Mouse (Mus musculus): ENCODE measurements around the gene Phospho2.
"Not testable (repeated sequence)": the region's sequence is repeated elsewhere in the genome, so short reads cannot be mapped to it uniquely, and the experiment has no call there.

Phospho2 gene

DNA sequence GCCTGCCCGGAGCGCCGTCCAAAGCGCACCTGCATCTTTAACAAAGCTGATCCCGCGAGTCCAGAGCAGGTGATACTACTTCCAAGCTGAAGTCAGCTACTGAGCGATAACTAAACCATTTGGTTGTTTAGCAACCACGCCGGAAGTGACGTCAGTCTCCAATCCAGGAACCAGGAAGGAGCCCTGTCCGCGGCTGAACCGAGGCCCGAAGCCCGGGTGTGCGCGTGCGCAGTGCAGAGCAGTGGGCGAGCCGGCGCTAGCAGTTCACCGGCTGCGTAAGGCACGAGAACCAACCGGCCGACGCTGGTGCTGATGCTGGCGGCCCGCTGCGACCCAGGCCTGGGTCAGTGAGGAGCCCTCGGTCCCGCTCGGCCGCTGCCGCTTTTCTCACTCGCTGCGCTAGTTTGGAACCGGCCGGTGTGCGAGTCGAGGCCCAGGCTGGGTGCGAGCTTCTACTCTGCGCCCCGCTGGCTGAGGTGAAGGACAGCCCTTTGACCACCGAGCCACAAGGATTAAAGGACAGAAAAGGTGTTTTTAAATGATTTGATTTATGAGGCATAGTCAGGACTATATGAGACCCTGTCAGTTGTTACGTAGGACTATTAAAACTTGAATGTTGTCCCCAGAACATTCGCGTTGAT is at the start of gene Phospho2, which contains the start of gene Ccdc173:
Gene Phospho2 (plus strand): TSS at position 195 of the 641 bp plus-strand sequence.
Gene Ccdc173 (minus strand): TSS at position 147 of the 641 bp plus-strand sequence.
- DNase-seq (ENCODE audit: low read depth), result peak; percentile 98

DNA sequence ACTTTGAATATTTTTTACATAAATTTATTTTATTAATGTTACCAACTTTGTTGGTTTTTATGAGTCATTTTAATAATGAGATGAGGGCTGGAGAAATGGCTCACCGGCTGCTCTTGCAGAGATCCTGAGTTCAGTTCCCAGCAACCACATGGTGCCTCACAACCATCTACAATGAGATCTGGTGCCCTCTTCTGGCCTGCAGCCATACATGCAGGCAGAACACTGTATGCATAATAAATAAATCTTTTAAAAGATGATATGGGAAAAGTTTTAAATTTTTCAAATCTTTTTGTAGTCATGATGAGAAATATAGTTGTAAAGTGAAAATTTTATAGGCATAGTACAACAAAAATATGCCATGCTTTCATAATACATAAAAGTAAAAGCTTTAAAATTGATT is 44.3 kb upstream of the Phospho2 start:
- DNase-seq (ENCODE audit: low read depth), result no peak

DNA sequence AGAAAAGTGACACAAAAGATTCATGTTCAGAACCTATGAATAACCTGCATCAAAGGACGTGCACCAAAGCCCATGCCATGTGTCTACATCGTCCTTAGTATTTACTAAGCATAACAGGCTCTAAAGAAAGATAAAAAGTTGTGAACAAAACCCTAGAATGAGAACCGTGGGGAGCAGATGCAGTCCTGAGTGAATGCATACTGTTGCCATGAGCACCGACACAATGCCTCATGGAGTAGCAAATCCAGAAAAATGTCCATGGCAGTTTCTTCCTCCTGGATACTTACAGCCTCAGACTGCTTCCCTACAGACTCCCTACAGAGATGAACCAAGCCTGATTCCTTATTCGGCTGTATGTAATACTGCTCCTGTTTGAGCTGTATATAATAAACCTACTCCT is 28.4 kb upstream of the Phospho2 start:
- DNase-seq (ENCODE audit: low read depth), result no peak

DNA sequence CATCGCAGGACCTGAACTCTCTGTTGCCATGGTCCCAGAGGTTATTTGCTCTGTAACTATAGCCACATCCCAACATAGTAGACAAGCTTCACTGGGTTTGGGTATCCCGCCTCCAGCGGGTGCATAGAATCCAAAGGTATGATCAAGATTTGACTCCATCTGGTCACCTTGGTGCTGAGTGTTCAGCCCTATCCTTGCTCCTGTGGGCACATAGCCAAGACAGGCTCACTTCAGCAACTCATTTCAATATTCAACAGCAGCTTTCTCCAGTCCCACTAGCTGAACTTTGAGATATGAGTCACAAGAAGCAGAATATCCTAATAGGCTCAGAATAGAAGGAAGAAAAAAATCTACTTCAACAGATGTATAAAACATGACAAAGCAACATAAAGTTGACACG is 26.1 kb upstream of the Phospho2 start:
- DNase-seq (ENCODE audit: low read depth), result no peak

DNA sequence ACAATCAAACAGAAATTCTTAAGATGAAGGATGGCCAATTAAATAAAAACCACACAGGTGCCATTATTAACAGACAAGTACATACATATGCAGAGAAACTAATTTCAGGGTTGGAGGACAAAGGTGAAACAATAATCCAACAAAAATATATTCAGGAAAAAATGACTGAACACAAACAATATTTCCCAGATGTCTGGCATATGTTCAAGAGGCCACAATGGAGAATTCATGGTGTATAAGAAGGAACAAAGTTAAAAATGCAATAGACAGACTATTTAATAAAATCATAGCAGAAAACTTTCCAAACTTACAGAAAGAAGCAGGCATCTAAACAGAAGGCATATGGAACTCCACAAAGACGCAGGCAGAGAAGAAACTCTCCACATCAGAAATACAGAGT is 24.7 kb upstream of the Phospho2 start:
- no peak for DNase-seq (ENCODE audit: low read depth)

DNA sequence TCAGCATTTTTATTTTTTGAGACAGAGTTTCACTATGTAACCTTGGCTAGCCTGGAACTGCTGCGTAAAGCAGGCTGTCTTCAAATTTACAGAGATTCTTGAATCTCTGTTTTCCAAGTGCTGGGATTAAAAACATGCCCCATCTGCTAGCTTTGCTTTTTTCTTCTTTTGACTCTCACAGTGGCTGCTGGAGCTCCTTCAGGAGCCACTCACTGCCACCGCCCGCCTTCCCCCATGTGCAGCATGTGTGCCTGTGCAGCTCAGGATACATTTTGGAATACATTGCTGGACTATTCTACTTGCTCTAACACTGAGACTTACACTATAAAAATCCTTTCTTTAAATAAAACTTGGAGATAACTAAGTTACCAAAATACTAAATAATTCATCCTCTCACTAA is 16.1 kb upstream of the Phospho2 start:
- DNase-seq (ENCODE audit: low read depth), result no peak

DNA sequence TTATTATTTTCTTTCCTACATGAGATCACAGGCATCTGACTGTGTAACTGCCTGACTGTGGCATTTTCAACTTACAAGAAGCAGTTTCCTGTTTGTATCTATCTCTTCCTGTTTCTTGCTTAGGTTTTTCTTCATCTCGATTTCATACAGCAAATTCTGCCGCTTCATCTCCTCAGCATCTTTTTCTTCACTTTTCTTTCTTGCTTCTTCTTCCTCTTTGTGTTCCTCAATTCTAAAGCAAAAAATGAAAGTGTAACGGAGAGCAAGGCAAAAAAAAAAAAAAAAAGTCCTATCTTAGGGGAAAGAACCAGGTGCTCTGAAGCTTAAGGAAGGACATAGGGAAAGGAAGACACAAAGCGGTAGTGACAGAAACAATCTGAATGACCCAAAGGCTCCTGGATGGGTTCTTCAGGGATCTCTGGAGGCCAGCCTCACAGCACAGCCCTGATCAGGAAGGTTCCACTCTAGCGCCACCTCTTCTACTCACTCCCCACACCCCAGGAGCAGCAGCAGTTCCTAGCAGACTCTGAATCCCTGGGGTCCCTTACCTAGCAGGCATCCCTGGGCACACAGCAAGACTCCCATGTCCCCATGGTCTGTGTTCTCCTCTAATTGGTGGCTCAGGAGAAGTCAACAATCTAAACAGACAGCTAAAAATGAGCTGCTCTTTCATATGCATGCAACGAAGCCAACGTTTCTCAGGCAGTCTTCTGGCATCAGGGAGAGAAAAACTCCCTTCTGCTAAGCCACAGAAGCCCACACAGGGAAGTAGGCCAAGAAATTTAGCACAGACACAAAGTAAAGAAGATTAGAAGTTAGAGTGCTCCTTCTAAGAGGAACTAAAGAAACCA is 11.2 kb upstream of the Phospho2 start:
- DNase-seq (ENCODE audit: low read depth), result peak; percentile 58

DNA sequence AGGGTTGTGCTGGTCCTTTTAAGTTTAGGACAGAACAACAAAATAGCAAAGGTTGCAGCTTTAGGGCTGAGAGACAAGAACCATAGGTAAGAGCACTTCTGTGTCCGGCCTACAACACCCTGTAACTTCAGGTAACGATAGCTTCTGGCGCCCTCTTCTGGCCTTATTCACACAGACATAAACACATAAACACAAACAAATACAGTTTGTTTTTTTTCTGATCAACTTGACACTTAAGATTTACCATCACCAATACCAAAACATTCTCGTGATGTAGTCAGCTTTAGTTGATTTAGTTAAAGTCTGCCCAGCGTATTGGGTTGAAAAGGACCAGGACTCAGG is 10.6 kb upstream of the Phospho2 start:
- peak; percentile 80 for DNase-seq (ENCODE audit: low read depth)

DNA sequence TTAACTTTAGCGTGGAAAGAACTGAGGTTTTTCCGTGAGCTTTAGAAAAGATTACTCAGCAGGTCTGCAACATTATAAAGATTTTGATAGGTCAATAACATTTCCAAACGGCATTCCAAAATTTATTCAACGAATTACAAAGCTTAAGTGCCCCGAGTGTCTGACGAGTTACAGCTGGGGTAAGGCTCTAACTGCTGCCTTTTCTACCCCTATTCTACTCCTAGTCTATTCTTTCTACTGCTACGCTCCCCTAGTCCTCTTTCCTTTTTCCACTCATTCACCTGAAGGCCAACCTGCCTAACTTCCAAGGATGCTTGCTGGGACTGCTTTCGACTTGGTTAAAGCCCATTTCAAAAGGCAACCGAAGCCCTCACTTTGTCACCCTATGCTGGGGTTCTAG is 449 bp upstream of the Phospho2 start:
- no peak for DNase-seq (ENCODE audit: low read depth)

DNA sequence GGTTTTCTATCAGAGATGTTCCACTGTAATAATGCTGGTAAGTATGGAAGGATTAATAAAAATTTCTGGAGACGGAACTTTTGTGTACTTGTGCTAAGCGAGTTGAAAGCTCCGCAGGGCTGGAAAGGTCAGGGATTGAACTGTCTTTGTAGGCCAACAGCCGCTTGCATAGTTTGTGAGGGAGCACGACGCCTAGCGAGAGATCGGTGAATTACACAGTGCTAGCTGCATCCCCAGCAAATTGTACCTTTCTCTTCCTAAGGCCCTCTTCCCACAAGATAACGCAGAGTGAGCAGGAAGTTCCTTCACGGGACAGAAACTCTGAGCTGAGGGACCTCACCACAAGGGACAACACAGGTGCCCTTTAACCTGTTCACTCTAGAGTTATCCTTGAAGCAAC is 862 bp downstream of the Phospho2 start:
- DNase-seq (ENCODE audit: low read depth), result peak; percentile 91

DNA sequence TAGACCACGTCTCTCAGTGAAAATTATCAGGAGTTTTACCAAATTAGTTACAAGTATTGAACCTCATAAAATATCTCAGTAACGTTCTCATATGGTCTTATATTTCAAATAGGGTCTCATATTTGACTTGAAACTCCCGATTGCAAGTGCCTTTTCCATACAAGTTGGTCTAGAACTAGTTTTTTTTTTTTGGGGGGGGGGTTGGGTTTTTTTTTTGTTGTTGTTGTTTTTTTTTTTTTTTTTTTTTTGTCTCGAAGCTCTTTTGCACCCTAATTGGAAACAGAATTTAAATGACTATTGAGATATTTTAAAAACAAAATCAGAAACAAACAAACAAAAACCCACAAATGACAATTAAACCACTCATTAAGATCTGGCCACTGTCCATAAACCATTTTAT is 1.3 kb downstream of the Phospho2 start:
- no peak for DNase-seq (ENCODE audit: low read depth)

DNA sequence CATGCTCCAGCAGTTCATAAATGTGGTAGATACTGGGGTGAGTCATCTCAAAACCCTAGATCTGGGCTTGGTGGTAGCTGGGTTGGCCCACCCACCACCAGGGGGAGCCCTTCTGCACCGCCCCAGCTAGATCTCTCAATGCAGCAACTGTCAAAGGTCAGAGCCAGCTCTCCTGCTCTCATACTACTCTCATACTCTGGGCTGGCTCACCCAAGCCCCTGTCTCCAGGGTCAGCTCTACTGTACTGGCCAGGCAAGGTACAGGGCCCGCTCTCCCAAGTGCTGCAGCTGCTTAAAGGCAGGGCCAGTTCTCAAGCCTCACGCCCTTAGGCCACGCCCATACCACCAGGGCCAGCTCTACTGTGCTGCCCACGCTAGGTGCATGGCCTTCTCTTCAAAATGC is 13.5 kb downstream of the Phospho2 start:
- DNase-seq (ENCODE audit: low read depth), result peak; percentile 91

DNA sequence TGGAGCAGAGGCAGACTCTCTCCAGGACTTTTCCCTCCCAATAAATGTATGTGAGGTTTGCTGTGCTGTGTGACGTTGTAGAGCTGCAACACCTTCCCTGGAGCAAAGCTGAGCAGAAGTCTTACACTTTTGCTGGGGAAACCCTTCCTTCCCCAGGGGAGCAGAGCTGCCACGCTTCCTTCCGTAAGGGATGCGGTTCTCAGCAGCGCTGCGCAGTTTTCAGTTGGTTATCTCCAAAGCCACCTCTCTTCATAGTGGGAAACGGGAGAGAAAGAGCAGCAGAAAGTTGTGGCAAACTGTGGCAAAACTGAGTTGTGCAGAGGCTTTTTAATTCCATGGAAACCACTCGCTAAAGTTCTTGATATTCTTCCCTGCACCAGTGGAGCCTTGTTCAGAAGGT is 14.3 kb downstream of the Phospho2 start:
- DNase-seq (ENCODE audit: low read depth), result no peak

DNA sequence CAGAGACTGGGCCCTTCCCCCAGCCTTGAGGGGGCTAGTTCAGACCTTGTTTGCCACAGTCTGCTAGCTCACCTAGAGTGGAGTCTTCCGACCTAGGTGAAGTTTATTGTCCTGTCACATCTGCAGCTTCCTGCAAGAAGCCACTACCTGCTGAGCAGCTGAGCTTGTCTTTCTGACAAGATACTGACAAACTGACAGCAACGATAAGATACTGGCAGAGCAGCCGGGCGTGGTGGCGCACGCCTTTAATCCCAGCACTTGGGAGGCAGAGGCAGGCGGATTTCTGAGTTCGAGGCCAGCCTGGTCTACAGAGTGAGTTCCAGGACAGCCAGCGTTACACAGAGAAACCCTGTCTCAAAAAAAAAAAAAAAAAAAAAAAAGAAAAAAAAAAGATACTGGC is 15.2 kb downstream of the Phospho2 start:
- DNase-seq (ENCODE audit: low read depth), result not testable (repeated sequence)

DNA sequence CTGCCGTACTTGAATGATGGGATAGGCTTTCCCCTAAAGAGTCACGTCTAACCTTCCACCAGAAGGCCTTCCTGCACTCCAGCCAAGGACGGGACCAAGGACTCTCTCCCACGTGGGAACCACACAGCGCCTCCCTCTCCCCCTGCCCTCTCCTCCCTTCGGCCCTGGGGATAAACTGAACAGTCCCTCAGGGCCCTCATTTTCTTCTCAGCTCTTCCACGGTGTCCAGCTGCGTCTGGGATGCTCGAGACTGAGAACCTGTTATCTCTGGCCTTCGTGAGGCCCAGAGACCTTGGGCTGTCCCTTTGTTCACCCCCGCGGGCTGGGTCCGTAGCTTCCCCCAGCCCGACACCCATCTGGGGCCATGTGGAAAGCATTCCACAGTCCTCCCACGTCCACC is 20.7 kb downstream of the Phospho2 start:
- no peak for DNase-seq (ENCODE audit: low read depth)

DNA sequence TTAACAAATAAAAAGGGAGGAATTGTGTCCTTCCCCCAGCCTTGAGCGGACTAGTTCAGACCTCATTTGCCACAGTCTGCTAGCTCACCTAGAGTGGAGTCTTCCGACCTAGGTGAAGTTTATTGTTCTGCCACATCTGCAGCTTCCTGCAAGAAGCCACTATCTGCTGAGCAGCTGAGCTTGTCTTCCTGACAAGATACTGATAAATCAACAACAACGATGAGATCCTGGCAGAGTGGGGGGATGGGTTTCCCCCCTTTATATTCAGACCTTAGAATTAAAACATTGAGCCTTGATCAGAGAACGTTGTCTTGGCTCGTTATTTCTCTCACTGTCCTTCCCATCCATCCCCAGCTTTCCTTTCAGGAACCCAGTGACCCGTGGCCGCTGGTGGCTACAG is 21.9 kb downstream of the Phospho2 start:
- not testable (repeated sequence) for DNase-seq (ENCODE audit: low read depth)

DNA sequence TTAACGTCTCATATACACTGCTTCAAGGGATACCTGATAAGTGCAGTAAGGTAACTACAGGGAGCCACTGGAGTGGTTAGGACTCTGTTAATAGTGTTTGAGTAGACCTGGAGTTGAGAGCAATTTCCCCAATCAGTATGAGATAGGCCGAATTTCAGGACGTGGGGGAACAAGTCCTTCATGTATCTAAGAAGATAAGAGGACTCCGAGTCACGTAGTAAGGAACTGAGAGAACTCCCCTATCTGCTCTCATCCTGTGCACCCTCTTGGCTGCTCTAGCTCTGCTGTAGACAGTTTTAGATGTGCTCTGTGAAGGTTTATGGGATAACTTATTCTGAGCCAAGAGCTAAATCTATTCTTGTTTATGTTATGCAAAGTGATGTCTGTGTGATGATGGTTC is 27.2 kb downstream of the Phospho2 start:
- no peak for DNase-seq (ENCODE audit: low read depth)

DNA sequence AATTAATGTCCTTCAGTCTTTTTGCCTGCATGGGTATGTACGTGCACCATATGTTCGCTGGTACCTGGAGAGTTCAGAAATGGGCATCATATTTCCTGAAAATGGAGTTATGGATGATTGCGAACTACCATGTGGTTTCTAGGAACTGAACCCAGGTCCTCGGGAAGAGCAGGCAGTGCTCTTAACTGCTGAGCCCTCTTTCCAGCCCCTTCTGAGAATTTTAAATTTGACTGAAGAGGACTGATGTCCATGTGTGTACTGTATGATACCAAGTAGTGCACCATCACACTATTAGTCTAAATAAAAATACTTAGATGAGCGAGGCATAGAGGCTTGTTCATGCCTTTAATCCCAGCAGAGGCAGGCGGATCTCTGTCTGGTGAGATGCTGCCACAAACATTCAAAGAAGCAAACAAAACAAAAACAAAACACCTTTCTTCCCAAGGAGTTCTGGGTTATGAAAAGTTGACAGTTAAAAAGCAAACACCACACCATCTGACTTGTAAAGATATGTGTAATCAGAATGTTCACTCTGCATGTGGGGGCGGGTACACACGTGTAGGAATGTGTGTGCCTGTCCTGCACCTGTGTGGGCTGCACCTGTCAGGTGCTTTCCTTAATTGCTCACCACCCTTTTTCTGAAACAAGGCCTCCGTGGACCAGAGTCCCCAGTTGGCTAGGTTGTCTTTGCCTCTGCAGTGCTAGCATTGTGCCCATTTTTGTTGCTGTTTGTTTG is 29.1 kb downstream of the Phospho2 start:
- no peak for DNase-seq (ENCODE audit: low read depth)

DNA sequence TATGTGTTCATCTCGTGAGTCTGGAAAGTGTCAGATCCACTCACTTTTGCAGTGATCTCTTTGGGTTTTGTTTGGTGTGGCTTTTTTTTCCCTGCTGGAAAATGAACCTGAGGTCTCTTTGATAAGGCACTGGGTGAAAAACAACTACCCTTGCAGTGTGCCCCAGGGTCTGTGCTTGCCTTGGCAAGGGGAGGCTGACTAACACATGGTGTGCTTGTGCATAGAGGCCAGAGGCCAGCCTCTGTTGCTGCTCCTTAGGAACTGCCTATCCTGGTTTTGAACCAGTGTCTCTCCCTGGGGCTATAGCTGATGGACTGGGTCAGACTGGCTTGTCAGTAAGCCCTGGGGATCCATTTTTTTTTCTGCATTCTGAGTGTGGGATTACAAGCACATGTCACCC is 30.8 kb downstream of the Phospho2 start:
- DNase-seq (ENCODE audit: low read depth), result no peak

DNA sequence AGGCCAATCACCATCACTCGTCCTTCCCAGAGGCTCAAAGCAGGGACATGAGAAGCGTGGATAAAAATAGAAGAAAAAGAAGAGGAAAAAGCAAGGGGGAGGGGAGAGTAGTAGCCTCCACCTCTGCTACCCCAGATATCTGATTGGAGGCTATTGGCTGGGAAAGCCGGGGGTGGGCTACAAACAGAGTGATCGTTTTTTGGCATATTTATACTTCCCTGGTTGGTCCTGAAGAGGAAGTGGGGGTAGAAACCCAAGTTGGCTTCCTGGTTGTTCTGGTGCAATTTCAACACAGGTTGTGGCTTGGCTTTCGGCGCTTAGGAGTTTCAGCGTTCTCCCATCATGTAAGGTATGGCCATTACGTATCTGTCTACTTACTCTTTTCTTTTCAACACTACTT is 32.3 kb downstream of the Phospho2 start, which contains the start of gene Klhl23:
Gene Klhl23 (plus strand): TSS at position 234 of the 400 bp plus-strand sequence.
- peak; percentile 84 for DNase-seq (ENCODE audit: low read depth)

DNA sequence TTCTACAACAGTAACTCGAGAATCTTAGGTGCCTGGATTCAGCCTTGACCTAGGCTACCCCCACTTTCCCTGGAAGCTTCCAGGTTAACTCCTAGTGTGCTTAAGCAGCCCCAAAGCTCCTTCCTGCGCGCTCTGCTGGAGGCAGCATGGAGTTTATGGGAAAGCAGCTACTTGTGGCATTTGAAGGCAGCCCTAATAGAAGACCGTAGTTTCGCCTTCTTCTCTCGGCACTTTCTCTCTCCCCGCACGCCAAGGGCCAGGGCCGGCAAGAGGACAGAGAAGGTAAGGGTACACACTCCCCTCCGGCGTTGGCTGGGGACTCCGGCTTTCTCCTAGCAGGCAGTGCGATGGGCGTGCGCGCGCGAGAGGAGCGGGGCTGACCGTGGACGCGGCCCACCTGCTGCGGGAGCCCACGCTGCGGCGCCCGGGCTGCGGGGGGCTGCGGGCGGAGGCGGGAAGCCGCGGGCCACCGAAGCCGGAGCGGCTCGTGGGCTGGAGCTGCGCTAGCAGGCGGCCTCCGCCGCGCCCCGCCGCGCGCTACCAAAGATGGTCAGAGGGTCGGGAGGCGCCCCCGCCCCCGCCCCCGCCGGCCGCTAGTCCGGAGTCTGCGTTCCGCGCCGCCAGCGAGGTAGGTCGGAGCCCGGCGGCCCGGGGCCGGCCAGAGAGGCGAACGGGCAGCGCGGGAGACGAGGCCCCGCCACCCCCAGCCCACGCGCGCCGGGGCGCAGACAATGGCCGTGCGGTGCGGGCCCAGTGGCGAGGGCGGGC is 33.1 kb downstream of the Phospho2 start:
- DNase-seq (ENCODE audit: low read depth), result peak; percentile 58

DNA sequence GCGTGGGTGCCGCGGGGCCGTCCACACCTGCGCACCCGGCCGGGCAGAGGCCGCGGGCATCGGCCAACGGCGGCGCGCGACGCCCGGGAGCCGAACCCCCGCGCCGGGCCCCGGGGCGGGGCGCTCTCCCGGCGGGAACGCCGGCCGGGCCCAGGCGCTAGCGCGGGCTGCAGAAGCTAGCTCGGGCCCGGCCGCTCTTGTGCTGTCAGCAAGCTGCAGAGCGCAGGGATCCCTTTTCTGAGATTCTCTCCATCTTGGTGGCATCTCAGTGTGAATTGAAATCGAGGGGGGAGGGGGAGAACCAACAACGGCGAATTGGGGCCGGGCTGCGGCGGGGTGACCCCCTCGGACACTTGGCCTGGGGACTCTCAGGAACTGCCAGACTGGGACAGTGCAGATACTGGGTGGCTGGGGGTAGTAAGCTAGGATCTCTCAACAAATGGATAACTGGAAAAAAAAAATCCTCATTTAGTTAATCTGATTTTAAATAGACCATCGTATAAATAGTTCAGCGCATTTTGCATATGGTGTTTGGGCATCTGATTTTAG is 33.8 kb downstream of the Phospho2 start:
- DNase-seq (ENCODE audit: low read depth), result peak; percentile 38
